Mouse (Mus musculus) adrenal gland, adult (tissue): ENCODE results near the gene Elf2.

ENCODE experiments used
- DNase-seq, 2 experiments: peaks; one replicate each; pipeline ENCODE4 v3.0.0; 2022 to 2023; ENCODE audit warnings: low spot score in 1 of 2; ENCODE audit not compliant: inconsistent age in 2 of 2

Gene Elf2

GRCm38 (mm10) chr3:51288880-51289821, 51.3 kb downstream of the Elf2 start:
- peak; percentile 79 to 96 for DNase-seq

DNA sequence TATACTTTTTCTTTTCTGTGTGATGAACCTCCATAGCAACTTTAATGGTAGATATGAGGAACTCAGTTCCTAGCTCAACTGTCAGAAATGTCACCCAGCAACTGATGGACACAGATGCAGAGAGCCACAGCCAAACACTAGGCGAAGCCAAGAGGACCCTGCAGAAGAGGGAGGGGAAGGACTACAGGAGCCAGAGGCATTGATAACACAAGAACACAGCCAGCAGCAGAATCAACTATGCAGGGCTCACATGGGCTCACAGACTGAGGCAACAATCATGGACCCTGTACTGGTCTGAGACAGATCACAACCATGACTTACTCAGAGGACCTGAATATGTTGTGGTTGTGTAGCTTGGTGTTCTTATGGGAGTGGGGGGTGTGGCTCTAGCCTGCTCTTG, 56.1 kb downstream of the Elf2 start:
- DNase-seq: no peak

- no peak for DNase-seq
Observed at GRCm38 (mm10) chr3:51281727-51282126, 58.7 kb downstream of the Elf2 start.

DNA sequence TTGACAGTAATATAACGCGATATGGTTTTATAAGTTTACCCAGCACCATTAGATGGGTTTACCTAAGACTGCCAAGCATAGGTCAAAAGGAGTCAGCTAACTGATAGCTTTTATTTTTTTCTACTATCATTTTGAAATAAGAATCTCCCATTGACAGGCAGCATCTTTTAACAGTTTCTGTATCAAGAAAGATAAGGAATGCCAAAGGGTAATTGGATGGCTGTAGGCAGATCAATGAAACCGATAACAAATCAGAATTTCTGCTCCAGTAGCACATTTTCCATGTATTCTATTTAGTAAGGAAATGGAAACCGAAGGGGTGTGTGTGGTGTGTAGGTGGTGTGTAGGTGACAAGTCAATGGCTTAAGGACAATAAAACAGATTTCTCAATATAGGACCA, 62.0 kb downstream of the Elf2 start:
- DNase-seq: no peak

DNA sequence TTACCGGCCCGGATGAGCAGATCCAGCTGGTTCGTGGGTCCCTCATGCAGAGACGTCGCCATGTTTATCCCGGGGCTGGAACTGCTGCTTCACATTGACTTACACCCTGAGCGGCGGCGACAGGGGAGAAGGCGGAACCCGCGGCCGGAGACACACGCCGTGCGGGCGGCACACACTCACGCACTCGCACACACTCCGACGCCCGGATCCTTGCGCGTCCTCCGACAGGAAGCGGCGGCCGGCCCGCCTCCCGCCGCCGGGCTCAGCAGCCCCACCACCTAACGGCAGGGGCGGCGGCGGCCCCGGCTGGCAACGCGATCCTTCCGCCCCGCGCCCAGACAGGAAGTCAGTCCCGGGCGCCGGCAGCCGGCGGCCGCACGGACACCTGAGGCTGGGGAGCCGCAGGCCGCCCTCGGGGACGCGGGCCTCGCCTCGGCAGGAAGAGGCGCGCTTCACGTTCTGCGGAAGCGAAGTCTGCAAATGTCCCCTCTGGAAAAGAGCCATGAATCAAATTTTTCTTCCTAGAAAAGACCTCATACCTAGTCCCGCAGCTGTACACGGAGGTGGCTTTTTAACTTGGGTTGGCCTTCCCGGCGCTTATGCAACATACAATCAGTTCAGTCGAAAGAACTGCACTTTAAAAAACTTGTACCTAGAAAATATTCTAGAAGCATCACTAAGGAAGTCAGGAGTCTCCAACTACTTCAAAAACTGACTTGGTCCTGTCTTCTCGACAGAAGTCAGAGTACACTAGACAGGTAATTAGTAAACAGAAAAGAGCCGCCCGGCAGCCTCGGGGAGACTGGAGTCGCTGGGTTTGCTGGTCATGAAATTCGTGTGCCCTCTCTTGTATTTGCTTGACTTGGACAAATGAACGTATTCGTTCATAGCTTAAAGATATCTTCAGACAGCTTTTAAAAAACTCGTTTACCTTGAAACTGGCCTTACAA, 63.0 kb downstream of the Elf2 start:
- peak; percentile 90 to 95 for DNase-seq

DNA sequence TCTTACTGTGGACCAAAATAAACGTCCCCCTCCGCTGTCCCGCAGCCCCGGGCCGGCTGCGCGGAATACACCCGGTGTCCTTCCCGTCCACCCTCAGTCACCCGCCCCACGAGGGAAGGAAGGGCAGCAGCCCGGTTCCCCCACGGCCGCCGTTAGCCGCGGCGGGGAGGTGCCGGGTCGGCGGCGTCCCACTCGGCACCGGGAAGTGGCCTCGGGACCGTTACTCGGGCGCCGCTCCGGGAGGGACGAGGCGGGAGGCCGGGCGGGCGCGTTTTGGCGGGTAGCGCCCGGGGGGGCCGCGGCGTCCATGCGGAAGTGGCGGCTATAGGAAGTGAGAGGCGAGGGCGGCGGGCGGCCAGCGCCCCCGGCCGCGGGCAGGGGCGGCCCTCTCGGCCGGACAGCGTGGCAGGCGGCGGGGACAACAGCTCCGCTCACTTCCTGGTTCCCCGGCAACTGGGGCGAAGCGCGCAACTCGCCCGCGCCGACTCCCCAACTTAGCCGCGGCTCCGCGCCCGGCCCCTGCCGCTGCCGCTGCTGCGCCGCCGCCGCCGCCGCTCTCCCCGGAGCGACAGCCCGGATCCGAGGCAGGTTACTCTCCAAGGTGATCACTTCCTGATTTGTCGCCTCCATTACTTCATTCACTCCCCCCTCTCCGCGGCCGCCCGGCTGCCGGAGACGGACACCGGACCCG, 63.9 kb downstream of the Elf2 start:
- peak; percentile 77 to 94 for DNase-seq

GRCm38 (mm10) chr3:51275956-51276398, 64.5 kb downstream of the Elf2 start:
- DNase-seq: peak; percentile 99

GRCm38 (mm10) chr3:51270069-51270817, 70.2 kb downstream of the Elf2 start:
- no peak for DNase-seq

DNA sequence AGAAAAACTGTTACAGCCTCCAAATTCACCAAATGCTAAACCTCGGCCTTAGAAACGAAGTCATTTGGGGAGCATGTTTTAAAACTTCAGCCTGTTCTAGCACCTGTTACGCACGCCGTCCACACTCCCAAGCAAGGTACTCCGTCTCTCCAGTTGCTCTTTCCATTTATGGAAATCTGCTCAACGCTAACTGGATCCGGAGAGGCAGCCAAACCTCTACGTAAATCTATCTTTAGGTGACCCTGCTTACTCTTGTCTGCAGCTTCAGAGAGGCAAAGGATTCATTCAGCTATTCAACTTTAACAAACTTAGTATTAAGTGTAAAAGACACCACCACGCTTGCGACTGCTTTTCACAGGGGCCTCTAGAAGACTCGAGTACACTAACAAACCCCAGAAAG, 72.0 kb downstream of the Elf2 start:
- DNase-seq: peak in 1 of 2 experiments; percentile 65

- DNase-seq: no peak
Observed at GRCm38 (mm10) chr3:51262942-51263341, 77.5 kb downstream of the Elf2 start.

DNA sequence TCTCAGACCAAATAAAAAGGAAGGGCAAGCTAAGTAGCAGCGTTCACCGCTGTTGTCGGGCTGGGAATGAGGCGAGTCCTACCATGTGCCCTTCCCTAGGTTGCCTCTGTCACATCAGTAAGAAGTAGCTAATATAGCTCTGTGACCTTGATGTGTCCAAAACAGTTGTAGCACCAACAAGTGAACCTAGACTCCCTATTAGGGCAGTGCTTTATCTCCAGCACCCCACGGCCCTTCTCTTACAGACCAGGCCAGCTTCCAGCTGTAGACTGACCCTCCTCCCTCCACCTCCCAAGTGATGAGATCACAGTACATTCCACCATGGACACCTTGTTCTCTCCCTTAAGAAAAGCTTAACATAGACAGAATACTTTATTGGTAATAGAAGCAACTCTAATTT, 82.4 kb downstream of the Elf2 start:
- DNase-seq: peak in 1 of 2 experiments; percentile 64

DNA sequence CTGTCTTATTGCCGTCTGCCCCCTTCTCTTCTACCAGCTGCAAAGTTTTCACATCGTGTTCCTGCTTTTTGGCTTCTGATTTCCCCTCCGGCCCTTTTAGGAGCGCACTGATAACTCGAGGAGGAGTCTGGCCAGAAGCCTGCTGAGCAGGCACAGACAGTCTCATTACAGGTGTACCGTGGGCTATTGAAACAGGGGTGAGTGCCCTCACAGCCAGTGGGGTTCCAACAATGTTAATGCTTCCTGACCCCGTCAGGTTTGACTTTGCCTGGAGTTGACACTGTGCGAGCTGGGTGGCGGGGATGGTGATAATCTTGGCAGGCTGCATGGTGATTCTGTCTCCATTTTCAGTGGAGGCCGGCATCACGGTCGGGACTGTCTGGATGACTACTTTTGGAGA, 84.0 kb downstream of the Elf2 start:
- DNase-seq: no peak

GRCm38 (mm10) chr3:51254784-51255183, 85.7 kb downstream of the Elf2 start:
- no peak for DNase-seq

DNA sequence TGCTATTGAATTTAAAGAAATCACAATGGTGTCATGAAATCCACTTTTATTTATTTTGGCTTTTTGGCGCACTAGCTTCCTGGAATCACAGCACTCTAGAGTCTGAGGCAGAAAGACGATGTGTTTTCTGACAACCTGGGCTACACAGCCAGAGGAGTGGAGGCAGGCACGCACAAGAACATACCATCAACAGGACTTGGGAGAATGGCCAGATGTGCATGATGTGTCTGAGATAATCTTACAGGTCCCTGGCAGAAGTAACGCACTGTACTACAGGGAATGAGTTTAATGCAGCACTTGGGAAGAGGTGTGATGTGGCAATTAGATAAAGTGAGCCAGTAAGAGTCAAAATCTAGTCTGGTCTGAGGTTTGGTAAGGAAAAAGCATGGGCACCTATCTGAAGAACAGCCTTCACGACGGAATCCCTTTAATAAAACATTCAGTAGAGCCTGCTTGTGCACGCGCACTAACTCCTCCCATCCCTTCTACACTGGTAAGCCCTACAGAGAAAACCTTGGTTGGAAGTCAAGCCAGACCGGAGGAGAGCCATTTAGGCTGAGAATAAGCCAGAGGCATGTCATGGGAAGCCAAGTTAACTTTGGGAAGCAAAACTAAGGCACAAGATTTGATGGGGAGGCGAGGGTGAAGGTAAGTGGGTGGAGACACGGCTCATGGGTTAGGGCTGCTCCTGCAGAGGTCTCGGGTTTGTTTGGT, 87.6 kb downstream of the Elf2 start:
- DNase-seq: no peak

GRCm38 (mm10) chr3:51252223-51252622, 88.2 kb downstream of the Elf2 start:
- no peak for DNase-seq

GRCm38 (mm10) chr3:51251057-51251456, 89.4 kb downstream of the Elf2 start:
- no peak for DNase-seq

GRCm38 (mm10) chr3:51249866-51250265, 90.6 kb downstream of the Elf2 start:
- peak in 1 of 2 experiments; percentile 23 for DNase-seq

DNA sequence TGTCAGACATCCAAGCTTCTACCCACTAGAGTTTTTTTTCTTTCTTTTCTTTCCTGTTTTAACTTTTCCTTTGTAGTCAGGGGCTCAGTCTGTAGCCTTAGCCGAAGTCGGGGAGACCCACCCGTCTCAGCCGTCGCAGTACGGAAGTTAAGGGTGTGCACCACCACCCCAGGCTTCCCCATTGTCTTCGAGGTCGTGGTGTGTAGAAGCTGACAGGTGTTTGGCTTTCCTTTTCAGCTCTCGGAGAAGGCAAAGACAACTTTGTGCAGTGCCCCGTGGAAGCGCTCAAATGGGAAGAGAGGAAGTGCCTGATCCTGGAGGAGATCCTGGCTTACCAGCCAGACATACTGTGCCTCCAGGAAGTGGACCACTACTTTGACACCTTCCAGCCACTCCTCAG, 91.0 kb downstream of the Elf2 start:
- peak in 1 of 2 experiments; percentile 24 for DNase-seq

DNA sequence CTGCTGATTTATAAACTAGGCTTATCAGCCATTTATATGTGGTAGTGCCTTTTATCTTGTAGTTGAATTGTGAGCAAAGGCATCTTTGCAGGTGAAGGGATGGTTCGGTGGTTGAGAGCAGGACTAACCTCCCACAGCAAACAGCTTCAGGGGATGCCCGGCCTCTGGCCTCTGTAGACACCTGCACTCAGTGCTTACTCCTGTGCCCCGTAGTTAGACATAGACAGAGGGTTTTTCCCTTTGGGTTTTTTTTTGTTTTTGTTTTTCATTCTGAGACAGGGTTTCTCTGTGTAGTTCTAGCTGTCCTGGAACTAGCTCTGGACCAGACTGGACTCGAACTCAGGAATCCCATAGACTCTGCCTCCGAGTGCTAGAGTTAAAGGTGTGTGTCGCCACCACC, 91.9 kb downstream of the Elf2 start:
- no peak for DNase-seq

DNA sequence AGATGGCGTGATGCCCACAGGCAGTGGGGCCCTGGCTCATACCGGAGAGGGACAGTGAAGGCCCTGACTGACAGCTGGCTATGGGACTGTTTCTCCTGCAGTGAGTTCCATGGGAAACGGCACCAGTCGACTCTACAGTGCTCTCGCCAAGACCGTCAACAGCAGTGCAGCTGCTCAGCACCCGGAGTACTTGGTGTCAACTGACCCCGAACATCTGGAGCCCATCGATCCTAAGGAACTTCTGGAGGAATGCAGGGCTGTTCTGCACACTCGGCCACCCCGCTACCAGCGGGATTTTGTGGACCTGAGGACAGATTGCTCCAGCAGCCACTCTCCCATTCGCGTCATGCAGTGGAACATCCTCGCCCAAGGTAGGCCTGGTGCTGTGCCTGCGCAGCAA, 92.8 kb downstream of the Elf2 start:
- DNase-seq: no peak
